Mouse (Mus musculus): ENCODE results near the gene G530012D18Rik.
"Not testable (repeated sequence)": the region's sequence is repeated elsewhere in the genome, so short reads cannot be mapped to it uniquely, and the experiment has no call there.

G530012D18Rik gene

DNA sequence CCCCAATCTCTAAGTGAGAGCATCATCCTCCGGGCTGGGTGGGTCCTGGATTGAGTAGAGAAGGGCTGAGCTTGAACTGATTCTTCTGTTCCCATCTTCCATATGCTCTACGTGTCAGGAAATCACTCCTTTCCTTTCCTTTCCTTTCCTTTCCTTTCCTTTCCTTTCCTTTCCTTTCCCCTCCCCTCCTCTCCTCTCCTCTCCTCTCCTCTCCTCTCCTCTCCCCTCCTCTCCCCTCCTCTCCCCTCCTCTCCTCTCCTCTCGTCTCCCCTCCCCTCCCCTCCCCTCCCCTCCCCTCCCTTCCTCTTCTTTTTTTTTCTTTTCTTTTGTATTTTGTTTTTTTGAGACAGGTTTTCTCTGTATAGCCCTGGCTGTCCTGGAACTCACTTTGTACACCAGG is at the start of gene G530012D18Rik:
Gene G530012D18Rik, plus strand, starts transcription at position 301 of the 400 bp plus-strand sequence.
- DNase-seq (ENCODE audit: low spot score) = not testable (repeated sequence)

DNA sequence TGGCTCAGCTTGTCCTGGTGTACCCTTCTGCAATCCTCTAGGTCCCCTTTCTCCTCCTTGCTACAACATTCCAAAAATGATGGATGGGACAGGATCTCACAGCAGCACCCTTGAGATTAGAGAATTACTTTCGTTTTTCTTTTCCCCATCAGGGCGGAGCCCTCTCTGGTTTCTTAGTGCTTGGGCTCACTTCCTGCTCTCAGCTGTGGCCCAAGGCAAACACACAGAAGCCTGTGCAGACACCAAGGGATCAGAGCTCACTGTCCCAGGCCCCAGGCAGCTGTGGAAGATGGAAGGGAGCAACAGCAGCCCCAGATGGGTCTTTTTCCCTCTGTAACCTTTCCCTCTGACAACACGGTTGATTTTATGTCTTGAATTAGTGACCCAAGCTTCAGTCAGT is 49.1 kb upstream of the G530012D18Rik start:
- not testable (repeated sequence) for DNase-seq (ENCODE audit: low spot score)

DNA sequence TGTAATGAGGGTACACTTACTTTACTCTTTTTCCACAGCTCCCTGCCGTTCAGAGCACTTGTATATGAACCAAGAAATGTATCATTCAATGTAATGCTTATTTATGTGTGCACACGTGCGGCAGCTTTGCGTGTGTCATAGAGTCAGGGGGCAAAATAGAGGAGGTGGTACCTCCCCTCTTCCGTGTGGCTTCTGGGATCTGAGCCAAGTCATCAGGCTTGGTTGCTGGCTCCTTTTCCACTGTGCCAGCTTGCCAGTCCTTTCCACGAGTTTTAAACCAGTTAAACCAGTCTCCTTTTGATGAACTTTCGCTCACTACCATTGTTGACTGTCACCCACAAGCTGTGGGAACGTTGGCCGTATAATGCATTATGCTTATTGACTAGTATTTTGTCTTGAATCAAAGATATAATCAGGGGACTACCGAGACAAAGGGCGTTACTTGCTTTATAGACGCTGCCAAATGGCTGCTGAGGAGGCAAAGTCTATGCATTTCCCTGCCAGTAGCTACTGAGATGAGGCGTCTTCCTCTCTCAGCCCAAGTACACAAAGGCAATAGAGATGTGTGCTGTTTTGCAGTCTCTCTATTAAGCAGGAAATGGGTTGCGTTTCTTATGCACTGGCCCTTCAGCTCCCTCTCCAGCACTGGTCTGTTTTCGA is 46.9 kb upstream of the G530012D18Rik start:
- DNase-seq (ENCODE audit: low spot score) = not testable (repeated sequence)

DNA sequence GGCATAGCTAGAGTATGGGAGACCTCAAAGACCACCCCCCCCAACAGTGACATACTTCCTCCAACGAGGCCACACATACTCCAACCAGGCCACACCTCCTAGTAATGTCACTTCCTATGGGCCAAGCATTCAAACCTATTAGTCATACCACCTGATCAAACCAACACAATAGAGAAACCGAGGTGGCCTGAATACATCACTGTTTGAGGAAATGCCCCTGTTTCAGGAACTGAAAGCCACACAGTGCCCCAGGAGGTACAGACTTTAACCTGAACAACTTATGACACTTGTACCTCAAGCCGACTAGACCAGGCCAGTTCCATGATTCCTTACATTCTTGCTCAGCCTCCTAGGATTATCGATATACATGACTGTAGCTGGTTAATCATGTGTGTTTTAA is 31.7 kb upstream of the G530012D18Rik start:
- DNase-seq (ENCODE audit: low spot score) = not testable (repeated sequence)

DNA sequence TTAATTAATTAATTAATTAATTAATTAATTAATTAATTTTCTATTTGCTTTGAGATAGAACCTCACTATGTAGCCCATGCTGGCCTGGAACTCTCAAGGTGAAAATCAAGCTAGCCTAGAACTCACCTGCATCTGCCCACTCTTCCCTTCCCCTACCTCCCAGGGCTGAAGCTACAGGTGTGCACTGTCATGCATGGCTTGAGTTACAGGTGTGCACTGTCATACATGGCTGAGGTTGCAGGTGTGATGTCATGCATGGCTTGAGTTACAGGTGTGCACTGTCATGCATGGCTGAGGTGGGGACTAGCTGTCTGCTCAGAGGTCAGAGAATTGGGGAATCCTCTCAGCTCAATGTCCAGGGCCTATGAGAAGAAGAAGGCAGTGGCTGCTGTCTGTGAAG is 29.0 kb upstream of the G530012D18Rik start:
- DNase-seq (ENCODE audit: low spot score) = not testable (repeated sequence)

DNA sequence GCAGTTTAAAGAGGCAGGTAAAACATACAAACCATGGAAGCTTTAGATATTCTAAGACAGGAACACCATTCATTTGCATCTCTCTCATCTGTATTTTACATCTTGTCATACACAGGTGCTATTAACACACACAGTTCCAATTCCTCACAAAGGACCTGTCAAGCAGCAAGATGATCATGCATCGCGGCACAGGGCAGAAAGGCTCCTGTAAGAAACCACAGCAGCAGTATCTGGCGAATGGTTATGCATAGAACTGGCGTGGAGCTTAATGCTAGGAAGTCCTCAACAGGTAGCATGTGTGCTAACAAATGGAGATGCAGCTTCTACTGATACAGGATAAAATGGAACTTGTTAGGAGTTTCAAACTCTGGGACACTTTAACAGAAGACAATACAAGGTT is 20.2 kb upstream of the G530012D18Rik start:
- peak; percentile 51 for DNase-seq (ENCODE audit: low spot score)

DNA sequence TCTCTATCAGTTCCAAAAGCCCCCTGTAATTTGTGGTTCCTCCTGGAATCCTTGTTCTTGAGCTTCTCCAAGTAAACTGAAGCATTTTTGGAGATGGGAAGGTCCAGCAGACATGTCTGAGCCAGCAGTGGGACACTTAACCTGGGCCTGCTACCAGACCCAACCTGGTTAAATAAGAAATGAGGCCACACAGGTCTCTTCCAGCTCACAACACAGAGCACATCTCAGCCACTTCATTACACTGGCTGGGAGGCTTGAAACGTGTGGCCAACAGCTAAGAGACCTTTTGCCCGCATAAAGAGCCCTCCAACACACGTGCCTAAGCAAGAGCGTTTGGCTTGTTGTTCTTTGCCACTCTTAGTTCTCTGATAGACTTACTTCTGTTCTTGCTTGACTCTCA is 1.9 kb upstream of the G530012D18Rik start:
- not testable (repeated sequence) for DNase-seq (ENCODE audit: low spot score)

DNA sequence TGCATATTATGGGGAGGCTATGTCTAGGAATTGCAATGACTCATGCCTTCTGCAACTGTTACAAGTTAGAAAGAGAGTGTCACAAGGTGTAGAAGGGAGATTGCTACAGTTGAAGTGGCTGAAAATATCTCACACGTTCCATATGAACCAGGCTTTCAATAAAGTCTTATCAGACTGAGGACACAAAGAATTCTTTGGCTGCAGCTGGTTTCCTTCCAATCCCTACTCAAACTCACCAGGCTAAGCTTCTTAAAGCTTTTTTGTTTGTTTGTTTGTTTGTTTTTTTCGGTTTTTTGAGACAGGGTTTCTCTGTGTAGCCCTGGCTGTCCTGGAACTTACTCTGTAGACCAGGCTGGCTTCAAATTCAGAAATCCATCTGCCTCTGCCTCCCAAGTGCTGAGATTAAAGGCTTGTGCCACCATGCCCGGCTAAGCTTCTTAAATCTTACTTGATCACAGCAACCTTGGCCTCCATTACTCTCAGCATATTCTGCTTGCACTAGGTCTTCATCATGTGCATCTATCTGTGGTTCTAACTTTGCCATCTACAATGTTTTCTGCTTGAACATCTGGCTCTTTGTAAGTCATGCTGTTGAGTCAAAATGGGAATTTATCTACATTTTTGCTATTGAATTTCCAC is 3.0 kb downstream of the G530012D18Rik start:
- not testable (repeated sequence) for DNase-seq (ENCODE audit: low spot score)

DNA sequence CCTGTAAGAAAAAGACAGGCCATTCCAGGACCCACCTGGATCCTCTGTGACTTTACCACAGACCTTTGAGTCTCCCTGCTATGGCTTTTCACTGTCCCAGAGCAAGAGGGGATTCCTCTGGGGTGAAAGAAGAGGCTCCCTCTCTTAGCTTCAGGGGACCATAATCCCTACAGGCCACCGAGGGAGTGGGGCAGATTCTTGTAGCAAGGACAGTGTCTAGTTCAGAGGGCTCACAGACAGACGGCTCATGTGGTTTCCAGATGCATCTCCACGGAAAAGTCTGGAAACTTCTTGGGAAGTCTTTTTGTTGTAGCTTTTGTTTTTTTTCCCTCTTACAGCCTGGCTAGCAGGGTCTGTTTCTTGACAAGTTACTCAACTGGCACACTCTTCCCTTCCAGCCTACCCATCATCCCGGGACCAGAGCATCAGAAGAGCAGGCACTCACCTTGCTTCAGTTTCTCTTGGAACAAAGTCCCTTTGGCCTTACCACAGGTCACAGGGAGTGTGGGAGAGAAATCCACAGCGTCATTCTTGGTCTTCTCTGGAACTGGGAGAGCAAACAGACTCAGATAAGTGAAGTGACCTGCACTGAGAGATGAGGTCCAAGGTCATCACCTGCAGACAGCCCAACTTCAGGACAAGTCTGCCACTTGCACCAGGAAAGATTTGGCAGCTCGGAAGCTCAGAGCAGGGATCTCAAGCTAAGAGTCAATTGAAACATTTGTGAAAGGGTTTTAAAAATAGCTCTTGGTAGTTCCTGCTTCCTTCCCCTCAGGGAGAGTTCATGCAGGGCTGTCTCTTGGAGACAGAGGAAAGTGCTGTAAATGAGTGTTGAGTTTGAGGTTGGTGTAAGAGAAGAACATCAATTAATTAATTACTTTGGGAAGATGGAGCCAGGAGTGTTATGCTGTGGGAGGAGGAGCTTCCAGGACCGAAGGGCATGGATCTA is 4.0 kb downstream of the G530012D18Rik start:
- not testable (repeated sequence) for DNase-seq (ENCODE audit: low spot score)

DNA sequence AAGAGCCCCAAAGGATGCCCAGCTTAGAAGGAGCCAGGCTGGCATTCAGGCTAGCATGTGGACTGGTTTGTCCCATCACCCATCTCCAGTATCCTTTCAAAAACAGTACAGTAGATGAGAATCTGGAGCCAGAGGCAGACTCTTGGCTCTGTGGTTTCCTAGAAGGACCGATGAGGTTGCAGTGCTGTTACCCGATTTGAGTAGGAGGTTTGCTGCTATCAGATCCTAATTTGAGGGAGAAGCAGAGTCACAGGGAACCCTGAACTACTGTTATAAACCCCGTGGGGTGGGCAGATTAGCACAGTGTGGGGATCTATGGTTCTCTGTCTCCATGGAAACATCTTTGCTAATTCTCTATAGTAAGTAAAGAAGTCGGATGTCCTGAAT is 4.7 kb downstream of the G530012D18Rik start:
- not testable (repeated sequence) for DNase-seq (ENCODE audit: low spot score)

DNA sequence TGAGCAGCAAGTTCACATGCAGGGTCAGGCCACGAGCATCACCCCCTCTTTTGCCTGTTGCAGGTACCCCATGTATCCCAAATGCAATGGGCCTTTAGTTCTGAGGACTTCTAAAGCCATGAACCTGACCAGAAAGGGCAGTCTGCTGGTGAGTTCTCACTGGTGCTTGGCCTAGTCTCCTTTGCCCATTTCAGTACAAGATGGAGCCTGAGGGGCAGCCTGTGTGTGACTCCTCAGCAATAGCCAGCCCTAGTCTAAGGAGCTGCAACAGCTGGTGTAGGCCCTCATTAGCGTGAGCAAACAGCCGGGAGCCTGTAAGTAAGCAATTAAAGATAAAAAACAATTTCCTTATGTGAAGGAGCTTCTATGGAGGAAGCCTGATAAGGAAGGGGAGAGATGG is 5.1 kb downstream of the G530012D18Rik start:
- not testable (repeated sequence) for DNase-seq (ENCODE audit: low spot score)

DNA sequence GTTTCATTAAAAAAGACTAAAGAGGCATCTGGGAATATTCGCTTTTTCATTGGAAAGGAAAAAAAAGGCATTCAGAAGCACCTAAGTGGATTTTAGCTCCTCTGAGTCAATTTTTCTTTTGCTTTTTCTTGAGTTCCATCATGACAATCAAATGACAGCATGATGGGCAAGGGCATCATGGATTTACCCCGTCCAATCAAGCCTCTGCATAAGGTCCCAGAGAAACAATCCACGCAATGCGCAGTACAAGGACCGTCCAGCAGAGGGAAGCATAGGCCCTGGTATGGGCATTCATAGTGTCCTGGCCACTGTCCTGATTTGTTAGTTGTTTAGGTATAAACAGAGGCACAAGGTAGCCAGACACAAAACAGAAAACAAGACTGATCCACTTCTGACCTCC is 6.0 kb downstream of the G530012D18Rik start:
- not testable (repeated sequence) for DNase-seq (ENCODE audit: low spot score)

DNA sequence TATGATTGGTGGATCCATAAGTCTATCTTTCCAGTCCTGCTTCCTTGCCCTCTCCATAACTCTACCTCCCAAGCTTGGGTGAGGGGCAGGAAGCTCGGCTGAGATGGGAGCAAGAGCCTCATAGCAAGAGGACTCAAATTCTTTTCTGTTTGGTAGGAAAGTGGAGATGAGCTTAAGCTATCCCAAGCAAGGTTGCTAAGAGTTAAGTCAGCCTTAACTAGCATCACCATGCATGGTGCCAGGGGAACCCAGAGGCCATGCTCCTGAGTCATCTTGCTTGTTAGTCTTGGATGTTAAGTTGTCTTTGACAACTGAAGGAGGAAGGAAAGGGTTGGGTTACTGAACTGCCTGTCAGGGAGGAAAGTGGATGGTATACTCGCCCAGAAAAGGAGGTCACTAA is 13.2 kb downstream of the G530012D18Rik start:
- DNase-seq (ENCODE audit: low spot score) = not testable (repeated sequence)

DNA sequence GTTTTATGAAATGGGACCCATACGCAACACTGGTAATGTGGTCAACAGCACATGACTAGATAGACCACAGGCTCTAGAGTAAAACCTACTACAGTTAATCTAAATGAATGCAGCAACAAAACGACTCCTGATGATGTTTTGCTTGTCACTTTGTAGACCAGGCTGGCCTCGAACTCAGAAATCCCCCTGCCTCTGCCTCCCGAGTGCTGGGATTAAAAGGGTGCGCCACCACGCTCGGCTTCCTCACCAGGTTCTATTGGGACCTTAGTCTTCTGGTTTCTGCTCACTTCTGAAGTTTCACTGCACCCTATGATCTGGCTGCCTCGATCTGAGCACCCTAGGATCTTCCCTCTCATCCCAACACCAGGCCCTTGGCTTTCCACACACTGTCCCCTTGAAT is 17.1 kb downstream of the G530012D18Rik start:
- DNase-seq (ENCODE audit: low spot score) = peak; percentile 39

DNA sequence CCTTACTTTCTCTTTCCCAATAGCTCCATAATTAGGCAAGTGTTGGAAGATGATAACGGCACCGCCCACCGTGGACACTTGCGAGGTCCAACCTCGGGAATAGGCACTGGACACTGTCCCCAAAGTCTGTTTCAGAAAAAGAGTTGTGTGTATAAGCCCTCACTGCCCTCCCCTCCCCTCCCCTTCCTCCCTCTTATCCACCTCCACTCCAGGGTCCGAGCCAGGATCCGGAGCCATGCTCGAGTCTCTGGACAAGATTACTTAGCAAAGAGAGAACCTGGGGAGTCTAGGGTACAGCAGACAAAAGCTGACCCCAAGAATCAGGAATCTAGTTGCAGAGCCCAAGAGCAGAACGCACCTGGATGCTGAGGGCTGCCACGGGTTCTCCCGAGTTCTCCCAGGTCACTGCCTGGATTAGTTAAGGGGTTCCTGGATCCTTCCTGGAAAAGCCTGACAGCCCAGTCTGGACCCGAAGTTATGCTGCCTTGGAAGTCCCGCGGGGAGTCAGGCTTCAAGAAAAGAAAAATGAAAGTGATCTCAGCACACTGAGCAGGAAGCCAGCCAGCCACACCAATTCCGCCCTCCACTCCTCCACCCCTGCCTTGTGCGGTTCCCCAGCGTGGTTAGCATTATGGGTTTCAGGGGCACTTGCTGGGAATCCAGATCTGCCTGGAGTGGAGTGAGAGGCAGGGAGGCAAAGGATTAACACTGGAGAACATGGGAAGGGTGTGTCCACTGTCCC is 23.0 kb downstream of the G530012D18Rik start, which contains the start of gene Sp110:
Gene Sp110, minus strand, starts transcription at position 547 of the 742 bp plus-strand sequence.
- DNase-seq (ENCODE audit: low spot score) = not testable (repeated sequence)

DNA sequence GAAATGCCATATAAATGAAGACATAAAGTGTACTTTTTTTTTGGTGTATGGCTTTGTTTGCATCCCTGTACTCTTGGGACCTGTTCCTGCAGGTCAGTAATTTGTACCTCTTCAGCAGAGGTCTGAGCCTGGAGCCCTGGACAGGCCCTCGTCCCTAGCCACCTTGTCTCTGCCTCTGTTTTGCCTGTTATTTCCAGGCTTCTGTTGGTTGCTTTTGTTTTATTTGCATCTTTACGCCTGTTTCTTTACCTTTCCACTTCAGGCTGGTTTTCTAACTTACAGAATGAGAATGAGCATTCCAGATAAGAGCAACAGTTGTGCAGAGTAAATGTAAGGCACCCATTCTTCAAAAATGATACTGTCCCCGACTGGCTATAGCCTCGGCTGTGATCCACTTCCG is 24.6 kb downstream of the G530012D18Rik start, which contains the start of gene Sp140:
Gene Sp140, plus strand, starts transcription at position 301 of the 400 bp plus-strand sequence.
- not testable (repeated sequence) for DNase-seq (ENCODE audit: low spot score)

DNA sequence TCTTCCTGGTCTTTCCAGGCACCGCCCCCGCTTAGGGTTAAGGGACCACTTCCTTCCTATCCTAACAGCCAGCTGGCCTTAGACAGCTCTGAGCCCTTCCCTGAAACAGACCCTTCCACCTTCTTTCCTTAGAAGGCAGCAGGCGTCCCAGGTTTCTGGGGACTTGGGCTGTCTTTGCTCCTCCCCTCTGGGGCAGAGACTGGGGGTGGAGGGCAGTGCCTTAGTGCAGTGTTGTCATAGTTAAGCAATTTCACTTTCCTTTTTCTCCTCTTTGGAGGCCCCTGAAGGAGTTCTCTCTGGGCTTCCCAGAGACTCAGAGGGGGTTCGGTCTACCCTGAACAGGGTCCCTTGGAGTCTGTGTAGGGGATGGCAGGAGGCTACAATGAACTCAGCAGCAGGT is 25.3 kb downstream of the G530012D18Rik start:
- DNase-seq (ENCODE audit: low spot score) = not testable (repeated sequence)

DNA sequence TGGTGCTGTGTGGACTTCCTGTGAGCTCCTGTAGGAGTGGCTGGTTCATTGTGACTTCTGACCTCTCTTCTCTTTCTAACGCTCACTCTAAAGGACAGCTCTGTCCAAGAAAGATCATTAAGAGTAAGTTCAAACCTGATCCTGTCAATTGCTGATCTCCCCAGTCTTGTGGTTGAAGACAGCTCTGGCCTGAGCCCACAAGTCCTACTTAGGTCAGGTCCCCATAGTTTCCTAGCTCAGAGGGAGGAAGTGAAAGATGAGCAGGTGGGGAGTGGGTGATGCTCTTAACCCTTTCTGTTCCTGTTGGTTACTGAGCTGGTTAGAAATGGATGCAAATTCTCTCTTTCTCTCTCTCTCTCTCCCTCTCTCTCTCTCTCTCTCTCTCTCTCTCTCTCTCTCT is 28.9 kb downstream of the G530012D18Rik start:
- DNase-seq (ENCODE audit: low spot score) = not testable (repeated sequence)

DNA sequence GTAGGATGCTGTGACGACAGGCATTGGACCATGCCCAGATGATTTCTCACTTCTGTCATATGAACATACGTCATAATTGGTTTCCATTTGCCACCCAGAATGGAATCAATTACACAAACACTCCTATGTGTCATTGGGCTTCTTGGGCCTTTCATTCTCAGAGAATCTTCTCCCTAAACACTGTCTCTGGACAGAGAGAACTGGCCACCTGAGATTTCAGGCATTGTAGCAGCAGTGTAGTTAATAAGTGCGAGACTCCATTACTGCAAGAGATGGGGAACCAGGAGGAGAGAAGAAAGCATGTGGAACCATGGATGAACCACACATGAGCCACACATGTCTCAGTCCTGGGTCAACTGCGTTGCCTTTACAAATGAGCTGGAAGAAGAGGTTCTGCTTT is 32.9 kb downstream of the G530012D18Rik start:
- DNase-seq (ENCODE audit: low spot score) = not testable (repeated sequence)

DNA sequence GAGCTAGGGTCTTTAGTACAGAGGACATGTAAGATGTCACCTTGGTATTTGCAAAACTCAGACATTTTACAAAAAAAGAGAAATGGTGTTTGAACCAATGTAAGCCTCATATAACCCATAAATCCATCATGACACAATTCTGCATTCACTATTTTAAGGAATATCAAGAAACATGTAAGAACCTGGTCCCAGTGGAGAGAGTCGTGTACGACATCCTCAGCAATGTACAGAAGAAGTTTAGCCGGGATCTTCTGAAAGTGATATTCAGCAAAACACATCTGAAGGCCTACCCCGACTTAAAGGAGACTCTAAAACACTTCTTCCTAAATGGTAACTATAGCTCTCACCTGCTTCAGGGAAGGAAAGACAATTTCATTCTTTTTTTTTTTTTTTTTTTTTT is 35.1 kb downstream of the G530012D18Rik start:
- not testable (repeated sequence) for DNase-seq (ENCODE audit: low spot score)

DNA sequence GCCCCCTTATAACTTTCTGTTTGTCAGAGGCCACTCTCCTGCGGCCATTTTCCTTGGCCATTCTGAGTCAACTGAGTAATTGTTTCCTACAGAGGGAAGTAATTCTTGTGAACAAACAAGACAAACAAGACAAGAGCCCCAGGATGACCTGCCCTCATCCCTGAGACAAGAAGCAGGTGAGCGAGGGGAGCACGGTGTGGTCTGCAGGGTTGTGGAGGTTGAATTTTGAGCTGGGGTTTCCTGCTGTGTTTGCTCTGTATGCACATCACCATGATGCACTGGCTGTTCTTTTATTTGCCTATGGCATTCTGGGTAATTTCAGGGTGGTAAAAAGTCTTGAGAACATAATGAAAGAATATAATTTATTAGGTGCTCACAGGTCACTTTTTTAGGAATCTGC is 39.6 kb downstream of the G530012D18Rik start:
- not testable (repeated sequence) for DNase-seq (ENCODE audit: low spot score)
